Mouse (Mus musculus) liver, embryonic 14.5 days (tissue): ENCODE results near the gene Eif4g2.

Experiments
- CTCF ChIP-seq: IDR thresholded peaks from 2 replicates; pipeline ENCODE4 v1.5.1; 2016; ENCODE audit warnings: antibody characterized with exemption, low read depth, control low read depth
- EP300 ChIP-seq: IDR thresholded peaks from 2 replicates; pipeline ENCODE4 v1.6.1; 2016; ENCODE audit warnings: antibody characterized with exemption, low read depth

- TF ChIP-seq CTCF (no peak), EP300 (no peak)
Observed at GRCm38 (mm10) chr7:111072410-111072809, 10.4 kb downstream of the Eif4g2 start.
